Mouse (Mus musculus): ENCODE results near the gene Efna4. TPM values are rescaled to one million over a fixed set of nuclear protein-coding genes. Genes with fewer than 3 reads are reported as not detected.

Gene Efna4
- polyA plus RNA-seq, 2 experiments: 0.62 to 0.92 TPM

GRCm38 (mm10) chr3:89304440-89304839 is 33.4 kb downstream of the Efna4 start:
- H3K27me3 ChIP-seq (ENCODE audit: control insufficient read depth, insufficient read depth, low read length): peaks cover 6% of the 10 kb centered on the region
- no peak overlapping the region for H3K27ac ChIP-seq
- no peak overlapping the region for H3K4me2 ChIP-seq (ENCODE audit: low read depth)
- H3K4me3 ChIP-seq (ENCODE audit: insufficient read depth in 1 of 2, low read depth in 2 of 2, low read length in 2 of 2): no peak overlapping the region
- ATAC-seq (ENCODE audit: insufficient read depth) (no peak), DNase-seq (ENCODE audit: low read depth in 3 of 3, low spot score in 3 of 3) (no peak)
- H3K9me3 ChIP-seq (ENCODE audit: control insufficient read depth, low read length): no peaks in the 10 kb centered on the region
- H3K36me3 ChIP-seq (replicated peaks; ENCODE audit: control insufficient read depth, insufficient read depth, low read depth): no peaks in the 10 kb centered on the region
- H3K4me1 ChIP-seq (replicated peaks; ENCODE audit: control insufficient read depth in 2 of 2, insufficient read depth in 2 of 2, low read length in 1 of 2): peaks cover 0 to 3% of the 10 kb centered on the region in 2 experiments; a peak in 1 of 4 replicates
- no peak for TF ChIP-seq EP300 (IDR thresholded peaks at IDR 0.05; ENCODE audit: low read depth)
- no peak for TF ChIP-seq CTCF (IDR thresholded peaks at IDR 0.05; ENCODE audit: low read depth)
- no peak overlapping the region for H3K9ac ChIP-seq (replicated peaks)
- WGBS (ENCODE audit: insufficient replicate concordance): 54% methylated on average over 6 of the region's 6 CpGs

GRCm38 (mm10) chr3:89300514-89300913 is 37.3 kb downstream of the Efna4 start:
- Histone ChIP-seq H3K9me3 (ENCODE audit: control insufficient read depth, low read length) (no peaks in the 10 kb centered on the region), H3K4me1 (replicated peaks; ENCODE audit: control insufficient read depth in 2 of 2, insufficient read depth in 2 of 2, low read length in 1 of 2) (peaks cover 0 to 5% of the 10 kb centered on the region in 2 experiments; a peak in 2 of 4 replicates), H3K27me3 (ENCODE audit: control insufficient read depth, insufficient read depth, low read length) (peaks cover 9% of the 10 kb centered on the region), H3K27ac (no peak overlapping the region), H3K4me3 (ENCODE audit: insufficient read depth in 1 of 2, low read depth in 2 of 2, low read length in 2 of 2) (no peak overlapping the region), H3K36me3 (replicated peaks; ENCODE audit: control insufficient read depth, insufficient read depth, low read depth) (no peaks in the 10 kb centered on the region), H3K9ac (replicated peaks) (no peak overlapping the region), H3K4me2 (ENCODE audit: low read depth) (no peak overlapping the region)
- TF ChIP-seq CTCF (IDR thresholded peaks at IDR 0.05; ENCODE audit: low read depth) (peak; percentile 15; the same call in 1 of the 2 replicates), EP300 (IDR thresholded peaks at IDR 0.05; ENCODE audit: low read depth) (no peak)
- no peak for DNase-seq (ENCODE audit: low read depth in 3 of 3, low spot score in 3 of 3)
- ATAC-seq (ENCODE audit: insufficient read depth): no peak
- 39% methylated on average over 2 of the region's 2 CpGs for WGBS (ENCODE audit: insufficient replicate concordance)

- no peak for TF ChIP-seq CTCF (IDR thresholded peaks at IDR 0.05; ENCODE audit: low read depth)
- TF ChIP-seq EP300 (IDR thresholded peaks at IDR 0.05; ENCODE audit: low read depth): no peak
- DNase-seq (ENCODE audit: low read depth in 3 of 3, low spot score in 3 of 3) (no peak), ATAC-seq (ENCODE audit: insufficient read depth) (no peak)
- Histone ChIP-seq H3K27ac (no peak overlapping the region), H3K4me2 (ENCODE audit: low read depth) (peak overlapping the region; percentile 28; the same call in 1 of the 2 replicates), H3K9ac (replicated peaks) (no peak overlapping the region), H3K27me3 (ENCODE audit: control insufficient read depth, insufficient read depth, low read length) (peaks cover 9% of the 10 kb centered on the region), H3K36me3 (replicated peaks; ENCODE audit: control insufficient read depth, insufficient read depth, low read depth) (no peaks in the 10 kb centered on the region), H3K9me3 (ENCODE audit: control insufficient read depth, low read length) (no peaks in the 10 kb centered on the region), H3K4me3 (ENCODE audit: insufficient read depth in 1 of 2, low read depth in 2 of 2, low read length in 2 of 2) (no peak overlapping the region), H3K4me1 (replicated peaks; ENCODE audit: control insufficient read depth in 2 of 2, insufficient read depth in 2 of 2, low read length in 1 of 2) (peaks cover 0 to 5% of the 10 kb centered on the region in 2 experiments; a peak in 2 of 4 replicates)
- WGBS (ENCODE audit: insufficient replicate concordance): 32% methylated on average over 1 of the region's 1 CpGs
Measured at GRCm38 (mm10) chr3:89300071-89300470, 37.8 kb downstream of the Efna4 start.

GRCm38 (mm10) chr3:89299499-89299898 is 38.3 kb downstream of the Efna4 start:
- Histone ChIP-seq H3K27me3 (ENCODE audit: control insufficient read depth, insufficient read depth, low read length) (peaks cover 9% of the 10 kb centered on the region), H3K27ac (no peak overlapping the region), H3K36me3 (replicated peaks; ENCODE audit: control insufficient read depth, insufficient read depth, low read depth) (no peaks in the 10 kb centered on the region), H3K9me3 (ENCODE audit: control insufficient read depth, low read length) (no peaks in the 10 kb centered on the region), H3K4me2 (ENCODE audit: low read depth) (peak overlapping the region; percentile 28; the same call in 1 of the 2 replicates), H3K4me3 (ENCODE audit: insufficient read depth in 1 of 2, low read depth in 2 of 2, low read length in 2 of 2) (no peak overlapping the region), H3K4me1 (replicated peaks; ENCODE audit: control insufficient read depth in 2 of 2, insufficient read depth in 2 of 2, low read length in 1 of 2) (peaks cover 0 to 6% of the 10 kb centered on the region in 2 experiments; a peak in 2 of 4 replicates), H3K9ac (replicated peaks) (no peak overlapping the region)
- DNase-seq (ENCODE audit: low read depth in 3 of 3, low spot score in 3 of 3) (no peak), ATAC-seq (ENCODE audit: insufficient read depth) (no peak)
- no peak for TF ChIP-seq CTCF (IDR thresholded peaks at IDR 0.05; ENCODE audit: low read depth)
- TF ChIP-seq EP300 (IDR thresholded peaks at IDR 0.05; ENCODE audit: low read depth): no peak
- WGBS (ENCODE audit: insufficient replicate concordance): 4% methylated on average over 14 of the region's 14 CpGs

GRCm38 (mm10) chr3:89298908-89299307 is 38.9 kb downstream of the Efna4 start:
- Histone ChIP-seq H3K27ac (no peak overlapping the region), H3K9me3 (ENCODE audit: control insufficient read depth, low read length) (no peaks in the 10 kb centered on the region), H3K27me3 (ENCODE audit: control insufficient read depth, insufficient read depth, low read length) (peaks cover 9% of the 10 kb centered on the region), H3K9ac (replicated peaks) (no peak overlapping the region), H3K36me3 (replicated peaks; ENCODE audit: control insufficient read depth, insufficient read depth, low read depth) (no peaks in the 10 kb centered on the region), H3K4me3 (ENCODE audit: insufficient read depth in 1 of 2, low read depth in 2 of 2, low read length in 2 of 2) (no peak overlapping the region), H3K4me2 (ENCODE audit: low read depth) (no peak overlapping the region), H3K4me1 (replicated peaks; ENCODE audit: control insufficient read depth in 2 of 2, insufficient read depth in 2 of 2, low read length in 1 of 2) (peaks cover 0 to 10% of the 10 kb centered on the region in 2 experiments; a peak in 2 of 4 replicates)
- DNase-seq (ENCODE audit: low read depth in 3 of 3, low spot score in 3 of 3) (no peak), ATAC-seq (ENCODE audit: insufficient read depth) (no peak)
- TF ChIP-seq EP300 (IDR thresholded peaks at IDR 0.05; ENCODE audit: low read depth) (no peak), CTCF (IDR thresholded peaks at IDR 0.05; ENCODE audit: low read depth) (no peak)
- 56% methylated on average over 6 of the region's 6 CpGs for WGBS (ENCODE audit: insufficient replicate concordance)

Data from liver, embryonic 14.5 days (tissue).